Mouse (Mus musculus) hindbrain, embryonic 15.5 days (tissue): ENCODE data around the gene Ccdc157. TPM values are rescaled to one million over a fixed set of nuclear protein-coding genes. Genes with fewer than 3 reads are reported as not detected.
"Not testable (repeated sequence)": the region's sequence is repeated elsewhere in the genome, so short reads cannot be mapped to it uniquely, and the experiment has no call there.

ENCODE experiments used
- ATAC-seq: fragments of 200-750 bp; cut with Nextera tagmentation; 2 replicates; pipeline ENCODE4 v1.8.0; 2017; ENCODE audit warnings: low read depth, moderate number of reproducible peaks, moderate TSS enrichment; ENCODE audit not compliant: low FRiP score
- H3K27ac ChIP-seq: fragments of 300-500 bp; sonication (generic); replicated peaks from 2 replicates; pipeline ENCODE4 v1.5.1; 2015; ENCODE audit warnings: mild to moderate bottlenecking, inconsistent platforms
- H3K27me3 ChIP-seq: fragments of 300-500 bp; sonication (generic); 2 replicates; pipeline ENCODE4 v1.6.1; 2015; ENCODE audit warnings: control low read depth, inconsistent platforms
- H3K36me3 ChIP-seq: fragments of 300-500 bp; sonication (generic); 2 replicates; pipeline ENCODE4 v1.6.1; 2015; ENCODE audit warnings: control low read depth, inconsistent platforms
- H3K4me1 ChIP-seq: fragments of 300-500 bp; sonication (generic); replicated peaks from 2 replicates; pipeline ENCODE4 v1.6.1; 2015; ENCODE audit warnings: control low read depth, inconsistent platforms
- H3K4me2 ChIP-seq: fragments of 300-500 bp; sonication (generic); 2 replicates; pipeline ENCODE4 v1.6.1; 2015; ENCODE audit warnings: moderate library complexity, mild to moderate bottlenecking, inconsistent platforms
- H3K4me3 ChIP-seq: fragments of 300-500 bp; sonication (generic); 2 replicates; pipeline ENCODE4 v1.5.1; 2015; ENCODE audit warnings: mild to moderate bottlenecking, inconsistent platforms
- H3K9ac ChIP-seq: fragments of 300-500 bp; sonication (generic); 2 replicates; pipeline ENCODE4 v1.6.1; 2015; ENCODE audit warnings: inconsistent platforms
- H3K9me3 ChIP-seq: fragments of 300-500 bp; sonication (generic); 2 replicates; pipeline ENCODE4 v1.6.1; 2016; ENCODE audit warnings: control low read depth, inconsistent platforms
- WGBS: fragments of 180-500 bp; shearing (Covaris S2); methylation state at CpG from one replicate; pipeline ENCODE4 v1.1.7; 2015; 5-methylcytosine and 5-hydroxymethylcytosine counted together
- polyA plus RNA-seq: library from polyadenylated mRNA; unstranded; fragments of >200 nt; fragmentation: Nextera tagmentation; extraction: Ambion mirVana; gene quantifications from 2 replicates; pipeline ENCODE4 v1.2.1, GENCODE M21; 2015

Ccdc157 gene
- polyA plus RNA-seq, 1 experiment from 2014 or later: 10.0 TPM

DNA sequence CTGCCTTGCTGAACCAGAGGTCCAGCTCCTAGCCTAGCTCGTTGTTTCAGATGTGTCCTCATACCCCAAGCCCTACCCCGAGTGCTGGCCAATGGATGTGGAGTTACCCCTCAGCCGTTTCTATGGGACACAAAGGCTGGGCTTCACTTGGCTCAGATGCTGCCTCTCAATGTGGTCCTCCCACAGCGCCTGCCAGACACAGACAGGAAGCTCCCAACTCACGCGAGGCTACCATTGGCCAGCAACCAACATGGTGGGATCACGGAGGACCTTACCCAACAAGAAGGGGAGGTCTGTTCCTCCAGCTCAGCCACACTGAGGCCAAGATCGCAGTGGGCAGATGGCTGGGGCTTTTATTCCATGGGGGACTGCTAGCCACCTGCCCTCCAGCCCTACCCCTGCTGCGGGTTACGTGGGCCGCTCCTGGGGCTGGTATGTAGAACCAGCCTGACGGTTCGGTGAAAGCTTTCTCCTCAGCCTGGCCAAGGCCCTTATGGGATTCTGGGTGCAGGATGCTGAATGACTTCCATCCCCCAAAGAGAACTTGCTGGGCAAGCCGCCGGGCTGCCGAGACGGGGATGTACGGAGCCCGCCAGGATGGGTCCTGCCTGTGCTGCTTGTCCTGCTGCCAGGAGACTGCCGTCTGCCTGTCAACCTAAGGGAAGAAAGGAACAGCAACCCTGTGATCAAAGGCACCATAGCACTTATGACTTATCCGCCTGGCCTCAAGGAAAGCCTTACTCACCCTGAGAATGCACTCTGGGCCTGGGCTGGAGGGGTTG lies 16.6 kb downstream of the Ccdc157 start:
- peaks cover 49% of the 10 kb centered on the region for H3K36me3 ChIP-seq
- no peaks in the 10 kb centered on the region for H3K27me3 ChIP-seq
- no peak overlapping the region for H3K4me3 ChIP-seq
- WGBS: 84% methylated on average over 21 of the region's 21 CpGs
- no peak overlapping the region for H3K9ac ChIP-seq
- H3K4me1 ChIP-seq: no peaks in the 10 kb centered on the region
- H3K27ac ChIP-seq: no peak overlapping the region; the same call in 1 of the 2 replicates
- no peaks in the 10 kb centered on the region for H3K9me3 ChIP-seq
- 0 out of 2 replicates have a peak, but pooled peaks have one; percentile 23 for ATAC-seq
- no peak overlapping the region for H3K4me2 ChIP-seq

DNA sequence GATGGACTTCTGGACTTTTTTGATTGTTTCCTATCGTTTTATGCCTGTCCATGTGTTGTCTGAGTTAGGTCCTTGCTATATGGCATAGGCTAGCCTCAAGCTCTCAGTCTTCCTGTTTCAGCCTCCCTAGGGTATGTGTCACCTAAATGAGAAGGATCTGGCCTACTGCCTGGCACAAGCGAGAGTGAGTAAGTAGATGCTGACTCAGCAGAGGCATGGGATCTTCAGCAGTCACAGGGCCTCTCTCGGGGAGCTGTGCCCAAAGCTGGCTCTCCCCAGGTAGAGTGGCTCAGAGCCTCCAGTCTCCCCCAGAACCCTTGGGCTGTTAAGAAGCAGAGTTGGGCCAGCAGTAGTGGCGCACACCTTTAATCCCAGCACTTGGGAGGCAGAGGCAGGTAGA lies 17.7 kb downstream of the Ccdc157 start:
- Histone ChIP-seq H3K27ac (no peak overlapping the region), H3K27me3 (no peaks in the 10 kb centered on the region), H3K36me3 (peaks cover 53% of the 10 kb centered on the region), H3K4me1 (peaks cover 5% of the 10 kb centered on the region), H3K4me3 (no peak overlapping the region), H3K9ac (no peak overlapping the region), H3K9me3 (no peaks in the 10 kb centered on the region), H3K4me2 (no peak overlapping the region)
- ATAC-seq: no peak
- WGBS: 91% methylated on average over 4 of the region's 4 CpGs

DNA sequence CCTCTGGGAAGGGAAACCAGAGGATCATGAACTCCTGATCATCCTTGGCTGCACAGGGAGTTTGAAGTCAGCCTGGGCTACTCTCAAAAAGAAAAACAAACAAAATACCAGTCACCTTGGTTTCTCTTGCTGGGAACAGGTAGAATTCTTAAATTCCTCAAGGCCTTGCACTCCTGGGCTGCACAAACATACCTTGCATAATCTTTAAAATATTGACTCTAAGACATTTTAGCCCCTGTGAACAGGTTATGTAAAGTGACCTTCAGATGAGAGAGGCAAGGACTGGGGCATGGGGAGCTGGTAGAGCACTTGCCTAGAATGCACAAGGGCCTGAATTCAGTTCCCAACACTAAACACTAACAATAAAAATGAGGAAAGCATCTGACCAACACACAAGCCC lies 18.6 kb downstream of the Ccdc157 start:
- H3K27me3 ChIP-seq: no peaks in the 10 kb centered on the region
- H3K4me2 ChIP-seq: no peak overlapping the region
- no peak overlapping the region for H3K9ac ChIP-seq
- no peak overlapping the region for H3K4me3 ChIP-seq
- H3K4me1 ChIP-seq: peaks cover 13% of the 10 kb centered on the region
- ATAC-seq: no peak
- H3K9me3 ChIP-seq: no peaks in the 10 kb centered on the region
- H3K36me3 ChIP-seq: peaks cover 53% of the 10 kb centered on the region
- no peak overlapping the region for H3K27ac ChIP-seq

DNA sequence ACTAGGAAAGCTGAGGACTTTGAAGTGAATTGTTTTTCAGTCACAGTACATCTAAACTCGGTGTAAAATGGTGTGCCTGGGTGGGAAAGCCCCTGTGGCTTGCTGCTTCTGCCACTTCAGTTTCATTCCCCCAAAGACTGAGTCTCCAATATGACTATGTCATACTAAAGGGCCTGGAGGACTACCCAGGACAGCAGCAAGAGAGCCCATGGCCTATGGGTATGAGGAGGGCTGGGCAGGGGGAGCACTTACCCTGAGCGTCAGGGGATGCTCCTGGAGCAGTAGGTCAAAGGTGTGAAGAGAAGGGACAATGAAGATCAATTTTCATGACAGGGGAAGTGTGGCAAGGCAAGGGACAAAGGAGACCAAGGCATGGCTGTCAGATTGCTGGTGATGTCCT lies 21.1 kb downstream of the Ccdc157 start:
- no peak overlapping the region for H3K4me3 ChIP-seq
- 62% methylated on average over 2 of the region's 2 CpGs for WGBS
- no peak overlapping the region for H3K9ac ChIP-seq
- no peak for ATAC-seq
- peaks cover 52% of the 10 kb centered on the region for H3K36me3 ChIP-seq
- H3K27me3 ChIP-seq: no peaks in the 10 kb centered on the region
- H3K4me2 ChIP-seq: no peak overlapping the region
- no peak overlapping the region for H3K27ac ChIP-seq
- peaks cover 28% of the 10 kb centered on the region for H3K4me1 ChIP-seq
- no peaks in the 10 kb centered on the region for H3K9me3 ChIP-seq

DNA sequence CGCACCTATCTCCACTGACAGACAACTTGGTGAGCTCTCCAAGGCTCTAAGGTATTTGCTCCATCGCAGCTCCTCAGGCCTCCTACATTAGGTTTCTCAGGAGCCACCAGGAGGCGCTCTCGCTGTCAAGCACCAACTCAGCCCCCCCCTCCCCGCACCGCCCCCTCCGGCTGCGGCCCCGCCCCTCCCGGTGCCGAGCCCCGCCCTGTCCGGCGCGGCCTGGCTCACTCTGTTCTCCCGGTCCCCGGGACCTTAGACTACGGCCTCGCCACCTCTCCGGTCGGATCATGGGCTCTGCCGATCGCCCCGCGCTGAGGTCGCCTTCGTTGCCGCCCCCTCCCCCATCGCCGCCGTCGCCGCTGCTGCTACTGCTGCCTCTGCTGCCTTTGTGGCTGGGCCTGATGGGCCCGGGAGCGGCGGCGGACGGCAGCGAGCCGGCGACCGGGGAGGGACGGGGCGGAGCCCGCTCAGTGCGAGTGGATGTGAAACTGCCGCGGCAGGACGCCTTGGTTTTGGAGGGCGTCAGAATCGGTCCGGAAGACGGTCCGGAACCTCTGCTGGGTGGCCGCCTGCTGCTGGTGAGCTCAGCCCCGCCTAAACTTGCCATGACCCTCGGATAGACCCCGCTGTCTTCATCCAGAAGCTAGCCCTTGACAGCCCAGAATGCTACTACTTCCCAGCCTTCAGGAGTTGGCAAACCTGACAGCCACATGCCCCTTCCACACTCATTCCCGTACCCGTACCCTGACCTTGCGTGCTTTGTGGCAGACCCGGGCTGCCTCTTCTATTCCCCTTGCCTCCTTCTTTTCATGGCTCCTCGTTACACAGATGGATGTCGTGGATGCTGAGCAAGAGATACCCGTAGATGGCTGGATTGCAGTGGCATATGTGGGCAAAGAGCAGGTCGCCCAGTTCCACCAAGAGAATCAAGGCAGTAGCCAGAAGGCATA lies 24.8 kb downstream of the Ccdc157 start, which contains the start of gene Rnf215:
Gene Rnf215, plus strand, starts transcription at position 217 of the 950 bp plus-strand sequence.
- peak; percentile 91 for ATAC-seq
- H3K9ac ChIP-seq: peak within 1 kb of the TSS; percentile 80
- peaks cover 15% of the 10 kb centered on the region for H3K36me3 ChIP-seq
- no peaks in the 10 kb centered on the region for H3K9me3 ChIP-seq
- peak within 1 kb of the TSS; percentile 89 for H3K27ac ChIP-seq
- H3K4me3 ChIP-seq: peak within 1 kb of the TSS; percentile 66
- H3K4me2 ChIP-seq: peak within 1 kb of the TSS; percentile 61
- H3K4me1 ChIP-seq: peaks cover 28% of the 10 kb centered on the region
- H3K27me3 ChIP-seq: no peaks in the 10 kb centered on the region
- WGBS: 2% methylated on average over 59 of the region's 66 CpGs

DNA sequence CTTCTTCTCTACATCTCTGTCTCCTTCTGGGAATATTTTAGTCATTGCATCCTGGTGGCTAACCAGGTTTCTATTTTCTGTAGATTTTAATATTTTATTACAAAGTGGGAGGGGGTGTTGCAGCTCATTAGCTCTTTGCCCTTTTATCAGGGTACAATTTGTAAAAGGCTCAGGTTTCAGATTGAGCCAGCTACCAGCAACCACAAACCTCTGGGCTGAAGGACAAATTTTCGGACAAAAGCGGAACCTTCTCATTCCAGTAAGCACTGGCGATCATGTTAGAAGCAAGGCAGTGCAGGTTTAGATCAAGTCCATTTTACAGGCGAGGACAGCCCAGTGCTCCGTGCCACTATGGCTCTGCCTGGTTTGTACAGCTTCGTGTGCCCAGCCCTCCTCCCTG lies 25.7 kb downstream of the Ccdc157 start:
- Histone ChIP-seq H3K36me3 (0 out of 2 replicates have a peak, but pooled peaks cover 7% of the 10 kb centered on the region), H3K4me1 (peaks cover 28% of the 10 kb centered on the region), H3K9me3 (no peaks in the 10 kb centered on the region), H3K27me3 (no peaks in the 10 kb centered on the region), H3K9ac (peak overlapping the region; percentile 80; the same call in 1 of the 2 replicates), H3K4me3 (peak overlapping the region; percentile 66), H3K27ac (peak overlapping the region; percentile 89), H3K4me2 (peak overlapping the region; percentile 61)
- ATAC-seq: no peak
- 57% methylated on average over 6 of the region's 6 CpGs for WGBS

DNA sequence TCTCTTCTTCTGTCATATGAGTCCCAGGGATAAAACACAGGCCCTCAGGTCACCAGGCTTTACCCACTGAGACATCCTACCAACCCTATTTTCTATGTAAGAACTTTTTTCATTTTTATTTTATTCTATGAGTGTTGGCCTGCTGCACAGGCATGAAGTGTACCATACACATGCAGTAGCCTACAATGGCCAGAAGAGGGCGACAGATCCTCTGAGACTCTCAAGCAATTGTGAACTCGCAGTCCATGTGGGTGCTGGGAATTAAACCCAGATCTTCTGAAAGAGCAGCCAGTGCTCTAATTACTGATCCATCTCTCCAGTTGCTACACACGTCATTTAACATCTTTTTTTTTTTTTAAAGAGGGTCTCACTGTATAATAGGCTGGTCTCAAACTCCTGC lies 26.6 kb downstream of the Ccdc157 start:
- no peaks in the 10 kb centered on the region for H3K9me3 ChIP-seq
- H3K27ac ChIP-seq: no peak overlapping the region
- no peak overlapping the region for H3K9ac ChIP-seq
- WGBS: 46% methylated on average over 3 of the region's 3 CpGs
- H3K4me3 ChIP-seq: no peak overlapping the region
- no peak for ATAC-seq
- H3K4me1 ChIP-seq: peaks cover 28% of the 10 kb centered on the region
- H3K27me3 ChIP-seq: no peaks in the 10 kb centered on the region
- H3K4me2 ChIP-seq: no peak overlapping the region
- H3K36me3 ChIP-seq: 0 out of 2 replicates have a peak, but pooled peaks cover 5% of the 10 kb centered on the region

DNA sequence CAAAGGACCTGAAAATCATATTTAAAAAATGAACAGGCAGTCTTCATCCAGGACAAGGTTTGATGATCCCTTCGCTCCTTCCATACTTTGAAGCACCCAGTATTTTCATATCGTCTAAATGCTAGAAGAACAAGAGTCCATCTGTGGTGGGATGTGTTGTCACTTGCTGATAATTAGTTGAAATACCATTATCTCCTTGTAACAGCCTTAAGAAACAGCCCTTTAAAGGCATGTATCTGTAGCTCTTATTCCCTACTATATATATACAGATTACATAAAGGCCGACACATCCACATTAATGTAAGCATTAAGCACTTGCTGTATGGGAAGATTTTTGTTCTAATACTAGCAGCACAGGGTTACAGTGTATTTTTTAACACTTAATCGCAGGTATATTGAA lies 31.6 kb downstream of the Ccdc157 start:
- H3K27ac ChIP-seq, H3K9me3 ChIP-seq, H3K27me3 ChIP-seq, H3K9ac ChIP-seq, H3K4me1 ChIP-seq, H3K4me3 ChIP-seq, H3K36me3 ChIP-seq, H3K4me2 ChIP-seq, ATAC-seq: not testable (repeated sequence)
- 95% methylated on average over 4 of the region's 4 CpGs for WGBS

DNA sequence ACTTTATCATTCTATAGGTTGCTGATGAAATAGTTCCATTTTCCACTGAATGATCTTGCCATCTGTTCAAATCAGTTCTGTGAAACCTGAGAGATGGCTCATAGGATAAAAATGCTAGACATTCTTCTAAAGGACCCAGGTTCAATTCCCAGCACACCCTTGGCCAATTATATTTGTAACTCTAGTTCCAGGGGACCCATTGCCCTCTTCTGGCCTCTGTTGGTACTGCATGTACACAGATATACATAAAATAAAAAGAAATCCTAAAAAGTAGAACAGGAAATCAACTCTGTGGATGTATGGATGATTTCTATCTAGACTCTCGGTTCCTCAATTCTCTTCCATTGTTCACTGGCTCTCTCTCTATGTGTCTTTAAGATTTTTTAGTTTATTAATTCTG lies 33.0 kb downstream of the Ccdc157 start:
- no peaks in the 10 kb centered on the region for H3K4me1 ChIP-seq
- H3K36me3 ChIP-seq: no peaks in the 10 kb centered on the region
- no peak overlapping the region for H3K27ac ChIP-seq
- WGBS: 95% methylated on average over 1 of the region's 1 CpGs
- no peak overlapping the region for H3K9ac ChIP-seq
- ATAC-seq: no peak
- no peaks in the 10 kb centered on the region for H3K27me3 ChIP-seq
- H3K9me3 ChIP-seq: no peaks in the 10 kb centered on the region
- no peak overlapping the region for H3K4me3 ChIP-seq
- no peak overlapping the region for H3K4me2 ChIP-seq

DNA sequence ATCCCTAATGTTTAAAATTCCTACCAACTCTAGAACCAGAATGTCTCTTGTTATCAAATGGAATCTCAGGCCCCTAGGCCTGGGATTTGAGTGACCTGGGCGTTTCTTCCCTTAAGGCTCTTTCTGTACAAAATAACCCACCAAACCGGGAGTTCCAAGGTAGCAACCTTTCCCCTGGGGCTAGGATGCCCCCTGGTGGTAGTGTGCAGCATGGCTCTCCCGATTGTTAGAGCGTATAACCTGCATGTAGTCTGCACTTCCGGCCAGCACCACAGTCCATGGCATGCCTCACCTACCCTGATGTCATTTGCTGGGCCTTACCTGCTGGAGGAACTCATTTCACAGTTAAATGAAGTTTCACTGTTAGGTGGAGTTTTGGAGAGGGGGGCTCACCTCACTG lies 36.2 kb downstream of the Ccdc157 start:
- H3K4me2 ChIP-seq: no peak overlapping the region
- no peak overlapping the region for H3K9ac ChIP-seq
- no peak for ATAC-seq
- peaks cover 2% of the 10 kb centered on the region for H3K4me1 ChIP-seq
- H3K4me3 ChIP-seq: no peak overlapping the region
- no peaks in the 10 kb centered on the region for H3K27me3 ChIP-seq
- H3K27ac ChIP-seq: no peak overlapping the region
- no peaks in the 10 kb centered on the region for H3K9me3 ChIP-seq
- H3K36me3 ChIP-seq: no peaks in the 10 kb centered on the region
- 68% methylated on average over 5 of the region's 5 CpGs for WGBS

DNA sequence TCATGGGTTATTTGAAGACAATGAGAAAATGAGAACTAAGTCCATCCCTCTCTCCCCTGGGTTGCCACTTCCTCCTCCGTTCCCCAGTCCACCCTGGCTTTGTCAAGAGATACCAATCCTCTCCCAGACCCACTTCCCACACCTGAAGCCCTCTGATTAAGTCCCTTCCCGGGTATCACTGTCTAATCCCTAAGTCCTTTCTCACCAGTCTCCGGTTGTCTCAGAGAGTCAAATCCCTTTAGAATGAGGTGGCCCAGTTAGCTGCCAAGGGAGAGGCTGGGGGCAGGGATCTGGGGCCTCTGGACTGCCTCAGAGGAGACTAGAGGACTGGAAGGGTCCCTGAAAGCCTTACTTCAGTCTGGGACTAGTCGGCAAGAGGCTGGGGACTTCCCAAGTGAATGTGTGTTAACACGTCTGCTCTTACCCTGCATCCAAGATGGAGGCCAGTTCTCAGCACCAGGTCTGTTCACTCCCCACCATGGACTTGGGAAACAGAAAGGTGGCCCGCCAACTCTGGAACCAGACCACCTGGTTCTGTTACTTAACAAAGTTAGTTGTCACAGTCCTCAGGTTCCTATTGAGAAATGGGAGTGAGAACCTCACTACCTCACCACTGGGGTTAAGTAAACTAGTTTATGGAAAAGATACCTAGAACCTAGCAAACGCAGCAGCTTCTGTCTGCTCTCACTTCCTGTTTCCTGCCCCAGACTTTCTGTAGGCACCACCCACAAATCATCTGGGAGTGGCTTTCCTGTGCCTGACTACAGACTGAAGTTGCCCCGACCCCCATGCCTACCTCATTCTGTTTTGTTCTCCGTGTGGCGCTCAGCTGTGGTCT lies 37.1 kb downstream of the Ccdc157 start, which contains the start of gene Sec14l2:
Gene Sec14l2, minus strand, starts transcription at position 674 of the 838 bp plus-strand sequence.
- Histone ChIP-seq H3K36me3 (no peaks in the 10 kb centered on the region), H3K27ac (no peak within 1 kb of the TSS), H3K4me3 (no peak within 1 kb of the TSS), H3K4me1 (peaks cover 12% of the 10 kb centered on the region), H3K9ac (no peak within 1 kb of the TSS), H3K9me3 (no peaks in the 10 kb centered on the region), H3K27me3 (no peaks in the 10 kb centered on the region), H3K4me2 (no peak within 1 kb of the TSS)
- WGBS: 81% methylated on average over 10 of the region's 10 CpGs
- no peak for ATAC-seq
